17 mouse cellular contexts compared by ENCODE assay signal in the genomic region with DNA sequence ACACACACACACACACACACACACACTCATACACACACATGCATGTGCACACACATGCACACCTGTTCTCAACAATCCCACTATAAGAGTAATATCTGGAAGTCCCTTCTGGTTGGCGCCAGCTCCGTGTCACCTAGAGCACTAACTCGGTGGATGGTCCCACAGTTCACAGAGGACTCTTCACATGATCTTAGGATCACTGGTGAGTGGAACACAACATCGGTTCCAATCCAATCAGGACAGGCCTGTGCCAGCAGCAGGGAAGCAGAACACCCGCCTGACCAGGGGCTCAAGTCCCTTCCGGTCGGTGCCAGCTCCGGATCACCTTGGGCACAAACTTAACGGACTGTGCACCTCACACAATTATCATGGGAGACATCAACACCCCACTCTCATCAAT.
"Had no signal": no experiment of that assay in that cellular context is flagged by ENCODE, and none has a peak within 500 bp of the region (broad histone marks: within the 10 kb centered on the region; RNA-seq: fewer than 3 reads in every experiment).

No protein-coding gene starts in this region.

- H3K36me3 ChIP-seq: lung, embryonic 15.5 days; midbrain, embryonic 13.5 days; midbrain, embryonic 15.5 days; neural tube, embryonic 12.5 days; stomach, embryonic 15.5 days had no signal

- ATAC-seq: liver, postnatal 0 days; lung, postnatal 0 days; midbrain, embryonic 13.5 days; midbrain, embryonic 15.5 days had no signal

- H3K9ac ChIP-seq: liver, postnatal 0 days; lung, embryonic 15.5 days; midbrain, embryonic 13.5 days; midbrain, embryonic 15.5 days; neural tube, embryonic 12.5 days; stomach, embryonic 15.5 days had no signal

- H3K9me3 ChIP-seq: lung, embryonic 15.5 days; megakaryocyte, embryonic 14.5 days; midbrain, embryonic 13.5 days; midbrain, embryonic 15.5 days; neural tube, embryonic 12.5 days; stomach, embryonic 15.5 days had no signal

- H3K4me1 ChIP-seq: midbrain, embryonic 15.5 days; neural tube, embryonic 12.5 days; stomach, embryonic 15.5 days had no signal

- H3K4me3 ChIP-seq: lung, embryonic 15.5 days; megakaryocyte, embryonic 14.5 days; midbrain, embryonic 13.5 days; midbrain, embryonic 15.5 days; neural tube, embryonic 12.5 days; stomach, embryonic 15.5 days had no signal

- H3K27me3 ChIP-seq: lung, embryonic 15.5 days; midbrain, embryonic 13.5 days; midbrain, embryonic 15.5 days; neural tube, embryonic 12.5 days; stomach, embryonic 15.5 days had no signal

- H3K27ac ChIP-seq: lung, embryonic 15.5 days; macrophage; midbrain, embryonic 13.5 days; midbrain, embryonic 15.5 days; neural tube, embryonic 12.5 days; stomach, embryonic 15.5 days had no signal

- H3K4me2 ChIP-seq: lung, embryonic 15.5 days; midbrain, embryonic 11.5 days; midbrain, embryonic 13.5 days; midbrain, embryonic 15.5 days; neural tube, embryonic 12.5 days; stomach, embryonic 15.5 days had no signal

- DNase-seq: liver, postnatal 0 days; lung, adult 2 months; lung, postnatal 14 days; lung, postnatal 36 days; right cerebral cortex, postnatal 14 days; thymus, adult 18-20 months; thymus, postnatal 14 days; thymus, postnatal 36 days had no signal
